Mouse (Mus musculus) C2C12 (cell line): Measurements from ENCODE around the gene Lrrc75a. TPM values are rescaled to one million over a fixed set of nuclear protein-coding genes. Genes with fewer than 3 reads are reported as not detected.

Experiments used
- H3K27me3 ChIP-seq: one replicate; pipeline ENCODE4 v1.6.1; 2011; ENCODE audit not compliant: control insufficient read depth, insufficient read depth, insufficient read length
- H3K36me3 ChIP-seq: one replicate; pipeline ENCODE4 v1.6.1; 2011; ENCODE audit not compliant: control insufficient read depth, insufficient read depth
- H3K4me3 ChIP-seq: one replicate; pipeline ENCODE4 v1.5.1; 2011; ENCODE audit warnings: mild to moderate bottlenecking, control low read depth; ENCODE audit not compliant: poor library complexity, insufficient read depth, severe bottlenecking
- H3K79me2 ChIP-seq: one replicate; pipeline ENCODE4 v1.6.1; 2011; ENCODE audit not compliant: control insufficient read depth, insufficient read depth
- H3K79me3 ChIP-seq: one replicate; pipeline ENCODE4 v1.6.1; 2011; ENCODE audit warnings: low read depth, control low read depth
- H3ac ChIP-seq: one replicate; pipeline ENCODE3; 2011; ENCODE audit warnings: low read depth; ENCODE audit not compliant: control insufficient read depth, insufficient read length
- CEBPB ChIP-seq: IDR thresholded peaks from one replicate; pipeline ENCODE4 v1.6.1; 2011; ENCODE audit warnings: low read depth, mild to moderate bottlenecking, control low read depth, moderate library complexity
- CTCF ChIP-seq: IDR thresholded peaks from one replicate; pipeline ENCODE4 v1.5.1; 2011; ENCODE audit not compliant: control insufficient read depth, insufficient read depth, insufficient read length
- FOSL1 ChIP-seq: IDR thresholded peaks from one replicate; pipeline ENCODE4 v1.8.0; 2011; ENCODE audit warnings: mild to moderate bottlenecking, low read length; ENCODE audit not compliant: poor library complexity, insufficient read depth, severe bottlenecking
- MAX ChIP-seq: IDR thresholded peaks from one replicate; pipeline ENCODE4 v1.6.1; 2011; ENCODE audit warnings: mild to moderate bottlenecking, control low read depth
- MYOD1 ChIP-seq: IDR thresholded peaks from one replicate; pipeline ENCODE4 v1.6.1; 2011; ENCODE audit warnings: low read depth; ENCODE audit not compliant: control insufficient read depth, insufficient read length
- MYOG ChIP-seq: IDR thresholded peaks from one replicate; pipeline ENCODE4 v1.6.1; 2011; ENCODE audit not compliant: control insufficient read depth, insufficient read length; ENCODE audit errors: extremely low read depth
- USF1 ChIP-seq: IDR thresholded peaks from one replicate; pipeline ENCODE4 v1.6.1; 2011; ENCODE audit warnings: low read depth, mild to moderate bottlenecking, control low read depth, moderate library complexity
- polyA plus RNA-seq: library from polyadenylated mRNA; unstranded; fragments of >200 nt; fragmentation: generic; extraction: Trizol; gene quantifications from one replicate; pipeline ENCODE4 v1.2.1, GENCODE M21; 2012; ENCODE audit warnings: missing spikeins

The Lrrc75a gene
- polyA plus RNA-seq, 1 experiment: 12.5 TPM

DNA sequence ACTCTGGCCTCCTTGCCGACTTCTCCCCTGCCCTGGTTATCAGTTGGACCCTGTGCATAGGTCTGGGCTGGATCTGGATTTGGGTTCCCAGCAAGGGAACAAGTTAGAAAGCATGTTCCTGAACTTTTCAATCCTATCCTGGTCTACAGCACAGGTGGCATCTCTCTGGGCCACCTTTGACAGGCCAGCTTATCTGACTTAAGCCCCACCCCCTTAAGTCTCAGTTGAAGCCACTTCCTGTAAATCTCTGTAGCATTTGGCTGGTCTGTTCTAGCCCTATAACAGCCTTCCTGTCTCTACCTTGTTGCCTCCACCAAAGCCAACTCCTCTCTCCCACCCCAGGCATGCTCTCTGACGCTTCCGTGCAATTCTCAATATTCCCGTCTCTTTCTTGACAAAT, 49.8 kb downstream of the Lrrc75a start:
- peaks cover 7% of the 10 kb centered on the region for H3K36me3 ChIP-seq
- no peaks in the 10 kb centered on the region for H3K27me3 ChIP-seq
- no peak for TF ChIP-seq USF1
- TF ChIP-seq MYOD1: no peak
- TF ChIP-seq FOSL1: no peak
- no peak for TF ChIP-seq MAX
- no peak overlapping the region for H3K4me3 ChIP-seq
- H3ac ChIP-seq: no peak overlapping the region
- peaks cover 9% of the 10 kb centered on the region for H3K79me3 ChIP-seq
- peaks cover 10% of the 10 kb centered on the region for H3K79me2 ChIP-seq

DNA sequence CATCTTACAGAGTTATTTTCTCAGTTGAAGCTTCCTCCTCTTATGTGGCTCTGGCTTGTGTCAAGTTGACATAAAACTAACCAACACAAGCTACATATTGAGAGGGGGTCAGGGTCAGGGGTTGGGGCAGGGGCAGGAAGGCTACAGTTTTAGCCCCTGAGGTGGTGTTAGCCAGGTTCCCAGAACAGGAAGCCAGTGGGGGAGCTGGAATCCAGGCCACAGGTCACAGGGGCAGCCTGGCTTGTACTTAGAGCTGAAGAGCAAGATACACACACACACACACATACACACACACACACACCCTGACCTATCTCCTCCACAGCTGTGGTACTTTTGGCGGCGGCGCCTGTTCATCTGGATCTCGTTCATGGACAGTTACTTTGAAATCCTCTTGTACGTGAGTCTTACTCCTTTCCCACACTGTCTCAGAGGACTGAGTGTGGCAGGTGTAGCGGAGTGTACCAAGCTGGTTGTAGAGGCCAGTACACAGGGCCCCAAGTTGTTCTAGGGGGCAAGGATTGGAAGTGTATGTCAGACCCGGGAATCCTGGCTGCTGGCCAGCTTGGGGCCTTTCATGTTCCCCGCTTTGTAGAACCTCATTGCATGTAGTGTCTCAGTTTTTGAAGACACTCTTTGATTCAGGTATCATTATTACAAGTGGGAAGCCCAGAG, 56.3 kb downstream of the Lrrc75a start:
- no peaks in the 10 kb centered on the region for H3K27me3 ChIP-seq
- no peaks in the 10 kb centered on the region for H3K36me3 ChIP-seq
- TF ChIP-seq CTCF: no peak
- no peak for TF ChIP-seq CEBPB
- TF ChIP-seq MYOD1: no peak
- TF ChIP-seq FOSL1: no peak
- TF ChIP-seq USF1: no peak
- TF ChIP-seq MYOG: no peak
- no peak for TF ChIP-seq MAX
- no peak overlapping the region for H3K4me3 ChIP-seq
- no peaks in the 10 kb centered on the region for H3K79me3 ChIP-seq
- H3K79me2 ChIP-seq: no peaks in the 10 kb centered on the region
- no peak overlapping the region for H3ac ChIP-seq

DNA sequence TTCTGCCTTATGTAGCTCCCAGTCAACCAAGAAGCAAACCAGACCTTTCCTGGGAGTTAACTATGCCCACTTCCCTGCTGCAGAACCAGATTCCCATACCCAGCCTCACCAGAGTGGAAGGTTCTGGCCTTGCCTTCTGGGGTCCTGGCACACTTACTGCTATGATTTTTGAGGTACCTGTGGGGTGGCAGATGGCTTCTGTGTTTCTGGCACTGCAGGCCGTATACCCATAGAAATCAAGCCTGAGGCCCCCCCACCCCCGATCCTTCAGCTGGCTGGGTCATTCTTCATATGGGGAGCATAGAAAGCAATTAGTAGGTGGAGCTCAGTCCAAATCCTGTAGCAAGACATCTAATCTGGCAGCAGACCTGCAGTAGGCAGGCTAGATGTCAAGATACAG, 57.3 kb downstream of the Lrrc75a start:
- Histone ChIP-seq H3K36me3 (no peaks in the 10 kb centered on the region), H3K27me3 (no peaks in the 10 kb centered on the region), H3K79me2 (no peaks in the 10 kb centered on the region), H3K4me3 (no peak overlapping the region), H3K79me3 (no peaks in the 10 kb centered on the region), H3ac (no peak overlapping the region)
- TF ChIP-seq MYOG: no peak
- TF ChIP-seq CTCF: no peak
- no peak for TF ChIP-seq MYOD1
- no peak for TF ChIP-seq CEBPB
- TF ChIP-seq USF1: no peak
- TF ChIP-seq MAX: no peak
- no peak for TF ChIP-seq FOSL1

DNA sequence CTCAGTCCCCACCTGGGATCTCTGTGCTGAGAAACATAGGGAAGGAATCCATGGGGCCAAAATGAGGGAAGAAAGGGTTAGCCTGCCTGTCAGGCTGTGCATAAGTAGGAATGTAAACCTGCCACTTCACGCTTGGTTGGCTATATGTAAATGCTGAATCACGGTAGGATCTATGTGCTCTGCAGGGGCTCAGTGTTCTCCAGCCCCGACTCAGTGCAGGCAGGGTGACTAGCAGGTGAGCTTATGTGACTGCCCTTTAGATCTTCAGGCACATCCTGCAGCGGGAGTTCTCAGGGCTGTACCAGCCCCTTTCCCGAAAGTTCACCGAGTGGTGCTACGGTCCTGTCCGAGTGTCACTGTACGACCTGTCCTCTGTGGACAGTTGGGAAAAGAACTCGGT, 58.9 kb downstream of the Lrrc75a start:
- Histone ChIP-seq H3K79me2 (no peaks in the 10 kb centered on the region), H3K79me3 (no peaks in the 10 kb centered on the region), H3ac (no peak overlapping the region), H3K4me3 (no peak overlapping the region), H3K27me3 (no peaks in the 10 kb centered on the region), H3K36me3 (no peaks in the 10 kb centered on the region)
- TF ChIP-seq MYOD1 (no peak), FOSL1 (no peak), MYOG (no peak), CEBPB (no peak), CTCF (no peak)

DNA sequence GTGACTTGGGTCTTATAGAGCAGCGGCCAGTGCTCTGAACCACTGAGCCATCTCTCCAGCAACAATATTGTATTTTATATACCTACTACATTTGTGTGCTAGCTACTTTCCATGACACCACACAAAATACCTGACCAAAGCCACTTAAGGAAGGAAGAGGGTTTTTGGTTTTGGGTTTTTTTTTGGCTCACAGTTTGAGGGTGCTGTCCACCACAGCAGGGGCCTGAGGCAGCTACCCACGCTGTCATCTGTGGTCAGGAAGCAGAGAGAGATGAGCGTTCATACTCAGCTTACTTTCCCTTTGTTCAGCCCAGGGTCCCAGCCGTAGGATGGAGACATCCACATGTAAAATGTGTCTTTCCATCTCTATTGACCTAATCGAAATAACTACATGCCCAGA, 61.3 kb downstream of the Lrrc75a start:
- Histone ChIP-seq H3K79me3 (no peaks in the 10 kb centered on the region), H3K4me3 (no peak overlapping the region), H3K36me3 (no peaks in the 10 kb centered on the region), H3K79me2 (no peaks in the 10 kb centered on the region), H3K27me3 (no peaks in the 10 kb centered on the region), H3ac (no peak overlapping the region)
- TF ChIP-seq CTCF: no peak
- no peak for TF ChIP-seq MAX
- no peak for TF ChIP-seq FOSL1
- no peak for TF ChIP-seq MYOD1
- no peak for TF ChIP-seq USF1
- no peak for TF ChIP-seq CEBPB
- TF ChIP-seq MYOG: no peak

DNA sequence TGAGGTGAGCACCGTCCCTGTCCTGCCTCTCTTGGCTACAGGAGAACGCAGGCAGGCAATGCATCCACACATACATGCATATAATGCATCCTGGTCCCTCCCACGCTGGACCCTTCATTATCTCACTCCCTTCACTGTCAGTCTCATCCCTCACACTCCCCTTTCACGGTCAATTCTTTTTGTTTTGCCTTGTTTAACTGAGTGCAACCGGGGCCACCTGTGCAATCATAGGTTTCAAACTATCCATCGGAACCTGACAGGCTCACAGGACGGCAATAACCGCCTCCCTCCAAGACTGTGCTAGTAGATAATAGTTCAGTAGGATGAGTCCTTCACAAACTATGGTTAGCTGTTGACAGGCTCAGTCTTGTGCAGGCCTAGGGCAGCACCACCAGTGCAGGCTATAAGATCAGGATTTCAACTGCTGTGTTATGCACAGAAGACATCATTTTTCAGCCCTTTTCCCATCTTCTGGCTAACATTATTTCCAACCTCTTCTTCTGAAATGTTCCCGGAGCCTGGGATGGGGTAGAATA, 63.6 kb downstream of the Lrrc75a start:
- H3K79me3 ChIP-seq: no peaks in the 10 kb centered on the region
- no peaks in the 10 kb centered on the region for H3K36me3 ChIP-seq
- no peak for TF ChIP-seq CTCF
- no peaks in the 10 kb centered on the region for H3K79me2 ChIP-seq
- H3K4me3 ChIP-seq: no peak overlapping the region
- H3ac ChIP-seq: no peak overlapping the region
- no peaks in the 10 kb centered on the region for H3K27me3 ChIP-seq
